Mouse (Mus musculus) T-cell, adult 66 days (primary cell): ENCODE results near the gene Zfp931. TPM values are rescaled to one million over a fixed set of nuclear protein-coding genes. Genes with fewer than 3 reads are reported as not detected.

ENCODE experiments used
- total RNA-seq, 2 experiments: library from RNA; stranded (reverse); gene quantifications; 3 replicates in 1 of 2; 4 replicates in 1 of 2; pipeline ENCODE4 v1.2.4; 2023

Gene Zfp931
- total RNA-seq = 10 to 100 TPM; 13.8 to 17.2 TPM

DNA sequence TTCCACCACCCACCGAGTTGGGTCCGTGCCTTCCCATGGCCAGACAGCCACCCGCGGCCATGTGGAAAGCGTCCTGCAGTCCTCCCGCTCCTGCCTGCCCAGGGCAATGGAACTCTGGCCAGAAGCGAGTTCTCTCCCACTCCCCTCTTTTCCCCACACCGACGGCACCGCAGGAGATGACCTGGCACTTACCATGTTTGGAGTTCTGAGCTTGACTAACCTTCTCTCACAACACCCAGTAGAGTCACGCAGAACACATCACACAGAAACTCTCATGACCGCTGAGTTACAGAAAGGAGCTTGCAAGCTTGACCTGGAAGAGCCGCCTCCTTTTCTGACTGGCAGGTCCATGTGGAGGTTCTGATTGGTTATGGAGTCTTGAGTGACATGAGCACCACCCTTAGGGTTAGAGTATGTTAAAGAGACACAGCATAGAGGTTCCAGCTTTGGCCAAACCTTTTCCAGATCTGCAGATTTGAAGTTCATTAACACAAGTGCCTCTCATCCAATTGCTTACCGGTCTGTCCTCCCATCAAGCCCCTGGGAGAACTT lies at the start of gene Zfp931:
TSS of gene Zfp931 (minus strand) at position 311 of the 552 bp plus-strand sequence.

DNA sequence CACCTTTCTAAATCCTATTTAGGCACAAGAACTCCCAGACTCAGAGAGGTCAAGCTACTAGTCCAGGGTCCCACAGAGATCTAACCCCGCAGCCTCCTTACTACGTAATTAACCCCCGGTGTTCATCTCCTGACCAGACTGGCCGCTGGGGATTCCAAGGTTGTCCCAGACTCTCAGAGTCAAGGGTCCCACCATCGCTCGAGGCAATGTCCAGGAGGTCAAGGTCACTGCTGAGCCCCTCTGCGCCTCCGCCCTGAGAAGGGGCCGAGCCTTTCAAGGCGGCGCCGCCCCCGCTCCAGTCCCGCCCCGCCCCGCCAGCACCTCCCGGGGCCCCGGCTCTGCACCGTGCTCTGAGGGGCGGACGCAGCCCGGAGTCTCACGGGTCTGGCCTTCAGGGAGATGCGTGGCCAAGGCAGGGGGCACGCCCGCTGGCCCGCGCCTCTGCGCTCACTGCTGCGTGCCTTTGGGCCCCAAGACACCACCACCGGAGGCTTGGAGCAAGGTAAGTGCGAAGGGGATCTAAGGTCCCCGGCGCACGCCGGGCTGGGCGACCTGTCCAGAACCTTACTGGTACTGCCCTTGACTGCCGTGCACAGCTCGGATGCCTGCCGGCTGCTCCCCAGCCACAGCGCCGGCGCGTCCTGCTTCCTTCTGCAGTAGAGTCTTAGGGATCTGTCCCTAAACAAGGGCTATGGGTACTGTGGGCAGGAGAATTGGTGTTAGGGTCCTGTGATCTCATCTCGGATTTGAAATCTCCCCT lies 40.7 kb upstream of the Zfp931 start, which contains the start of gene Phactr3:
TSS of gene Phactr3 (plus strand) at position 175 of the 760 bp plus-strand sequence.

DNA sequence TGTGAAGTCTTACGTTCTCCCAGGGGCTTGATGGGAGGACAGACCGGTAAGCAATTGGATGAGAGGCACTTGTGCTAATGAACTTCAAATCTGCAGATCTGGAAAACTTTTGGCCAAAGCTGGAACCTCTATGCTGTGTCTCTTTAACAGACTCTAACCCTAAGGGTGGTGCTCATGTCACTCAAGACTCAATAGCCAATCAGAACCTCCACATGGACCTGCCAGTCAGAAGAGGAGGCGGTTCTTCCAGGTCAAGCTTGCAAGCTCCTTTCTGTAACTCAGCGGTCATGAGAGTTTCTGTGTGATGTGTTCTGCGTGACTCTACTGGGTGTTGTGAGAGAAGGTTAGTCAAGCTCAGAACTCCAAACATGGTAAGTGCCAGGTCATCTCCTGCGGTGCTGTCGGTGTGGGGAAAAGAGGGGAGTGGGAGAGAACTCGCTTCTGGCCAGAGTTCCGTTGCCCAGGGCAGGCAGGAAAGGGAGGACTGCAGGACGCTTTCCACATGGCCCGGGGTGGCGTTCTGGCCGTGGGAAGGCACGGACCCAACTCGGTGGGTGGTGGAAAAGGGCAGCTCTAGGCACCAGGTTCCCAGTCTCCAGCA lies 55.2 kb downstream of the Zfp931 start, which contains the start of gene Zfp971:
TSS of gene Zfp971 (plus strand) at position 274 of the 601 bp plus-strand sequence.

Other genes starting within 250 kb of the Zfp931 start
- 10 to 100 TPM; 14.3 TPM for gene Gm14325, start 238.1 kb downstream of the Zfp931 start, total RNA-seq
- 1 to 10 TPM in 1 of 2 experiments, under 1 TPM in 1; 0.99 to 1.4 TPM for gene Gm14327, start 181.4 kb downstream of the Zfp931 start, total RNA-seq
- not detected for gene Zfp972, start 152.9 kb downstream of the Zfp931 start, total RNA-seq
- 10 to 100 TPM in 1 of 2 experiments, 1 to 10 TPM in 1; 9.8 to 10.3 TPM for gene Gm14326, start 121.2 kb downstream of the Zfp931 start, total RNA-seq
- 10 to 100 TPM; 14.6 to 15.8 TPM for gene Zfp971, start 55.2 kb downstream of the Zfp931 start, total RNA-seq
- under 1 TPM in 1 of 2 experiments, not detected in 1; 0.26 TPM for gene Phactr3, start 40.5 kb upstream of the Zfp931 start, total RNA-seq